Mouse (Mus musculus) MN1 (cell line): ENCODE measurements around the gene Arhgap22.

Experiments used
- DNase-seq: peaks from one replicate; pipeline ENCODE4 v3.0.0-alpha.2; 2016; ENCODE audit warnings: low spot score

Arhgap22 gene

DNA sequence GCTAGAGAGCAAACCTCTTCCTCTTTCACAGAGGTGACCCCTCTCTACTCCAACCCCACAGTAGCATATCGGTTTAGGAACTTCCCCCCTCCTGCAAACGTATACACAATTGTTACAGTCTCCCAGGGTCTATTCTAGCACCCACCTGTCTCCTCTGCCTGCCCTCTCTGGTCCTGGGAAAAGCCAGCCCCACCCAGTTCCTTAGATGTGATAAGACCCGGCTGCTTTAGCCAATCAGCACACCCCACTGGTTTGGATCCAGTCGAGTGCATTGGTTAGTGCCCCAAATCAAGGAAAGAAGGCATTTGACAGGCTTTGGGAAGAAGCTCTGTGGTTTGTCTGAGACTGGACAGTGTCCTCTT, 922 bp downstream of the Arhgap22 start:
- DNase-seq: no peak

DNA sequence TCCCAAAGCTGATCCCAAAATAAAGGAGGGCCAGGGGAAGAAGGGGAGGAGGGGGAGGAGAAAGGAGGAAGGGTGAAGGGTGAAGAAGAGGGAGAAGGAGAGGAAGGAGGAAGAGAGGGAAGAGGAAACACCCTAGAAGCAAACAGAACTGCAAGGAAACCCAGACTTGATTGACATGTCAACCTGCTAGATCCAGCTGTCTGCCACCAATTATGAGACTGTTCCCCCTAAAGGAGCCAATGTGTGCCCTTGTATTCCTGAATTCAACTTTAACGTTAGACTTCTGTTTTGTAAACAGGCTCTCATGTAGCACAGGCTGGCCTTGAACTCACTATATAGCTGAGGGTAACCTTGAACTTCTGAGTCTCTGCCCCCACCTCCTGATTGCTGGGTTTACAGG, 1.3 kb downstream of the Arhgap22 start:
- DNase-seq: no peak

DNA sequence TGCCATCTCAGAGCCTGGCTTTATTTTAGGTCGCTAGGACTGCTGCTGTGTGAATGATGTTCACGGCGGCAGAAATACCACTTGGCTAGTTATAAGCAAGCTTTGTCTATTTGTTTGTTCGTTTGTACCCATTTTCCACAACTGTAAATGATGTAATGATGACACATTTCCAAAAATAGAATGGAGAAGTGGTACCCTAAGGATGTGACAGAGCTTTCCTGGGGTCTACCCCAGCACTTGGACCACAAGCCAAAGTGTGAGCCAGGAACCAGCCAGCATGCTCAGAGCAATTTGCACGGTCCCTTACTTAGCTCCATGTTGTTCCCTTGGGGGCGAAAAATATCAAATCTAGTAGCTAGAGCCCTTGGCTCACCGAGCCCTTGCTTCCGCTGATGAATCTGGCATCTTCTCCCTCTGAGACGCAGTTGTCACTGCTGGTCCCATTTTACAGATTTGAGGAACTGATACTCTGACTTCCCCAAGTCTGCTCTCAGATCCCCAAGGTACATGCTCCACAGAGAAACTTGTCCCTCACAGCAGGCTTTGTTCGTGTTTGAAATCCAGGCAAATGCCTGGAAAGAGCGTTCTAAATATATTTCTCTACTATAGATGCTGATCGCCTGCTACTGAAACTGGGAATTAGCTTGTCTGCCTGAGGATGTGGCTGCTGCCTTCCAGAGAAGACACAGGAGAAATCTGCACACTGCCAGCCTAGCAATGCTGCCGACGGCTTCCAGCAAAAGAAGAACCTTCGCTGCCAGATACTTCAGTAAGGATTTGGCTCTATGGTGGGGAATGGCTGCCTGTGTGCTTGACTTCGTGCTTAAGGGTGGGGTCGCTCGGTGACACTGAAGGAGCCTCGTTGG, 2.8 kb downstream of the Arhgap22 start:
- DNase-seq: no peak

DNA sequence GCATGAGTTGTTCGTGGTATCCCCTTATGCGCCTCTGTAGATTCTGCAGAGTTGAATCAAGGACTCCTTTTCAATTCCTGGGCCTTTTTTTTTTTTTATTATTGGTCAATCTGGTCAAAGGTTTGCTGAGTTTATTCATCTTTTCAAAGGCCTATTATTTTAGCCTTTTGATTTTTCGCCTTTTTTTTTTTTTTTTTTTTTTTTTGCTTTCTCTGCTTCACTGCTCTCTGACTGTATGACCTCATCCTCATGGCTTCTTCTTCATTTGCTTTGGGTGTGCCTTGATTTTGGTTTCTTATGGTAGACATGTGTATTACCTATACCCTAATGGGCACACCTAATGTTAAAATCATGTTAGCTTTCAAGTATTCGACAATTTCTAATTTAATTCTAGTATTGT, 11.4 kb downstream of the Arhgap22 start:
- no peak for DNase-seq

DNA sequence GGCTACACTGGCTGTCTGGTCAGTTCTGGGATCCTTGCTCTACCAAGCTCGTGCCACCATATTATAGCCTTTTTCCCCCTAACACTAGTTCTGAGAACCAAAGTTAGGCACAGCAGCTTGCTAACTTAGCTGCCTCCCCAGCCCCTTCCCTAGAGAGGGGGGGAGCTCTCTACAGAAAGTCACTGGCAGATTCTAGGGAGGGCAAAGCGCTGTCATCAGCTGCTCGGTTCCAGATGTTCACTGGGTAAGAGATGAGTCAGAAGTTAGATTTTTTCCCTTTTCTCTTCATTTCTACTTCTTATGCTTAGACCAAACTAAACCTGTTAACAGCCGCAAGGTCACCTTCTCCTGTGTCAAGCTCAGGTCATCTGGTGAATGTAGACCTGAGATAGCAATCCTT, 16.8 kb downstream of the Arhgap22 start:
- DNase-seq: no peak

DNA sequence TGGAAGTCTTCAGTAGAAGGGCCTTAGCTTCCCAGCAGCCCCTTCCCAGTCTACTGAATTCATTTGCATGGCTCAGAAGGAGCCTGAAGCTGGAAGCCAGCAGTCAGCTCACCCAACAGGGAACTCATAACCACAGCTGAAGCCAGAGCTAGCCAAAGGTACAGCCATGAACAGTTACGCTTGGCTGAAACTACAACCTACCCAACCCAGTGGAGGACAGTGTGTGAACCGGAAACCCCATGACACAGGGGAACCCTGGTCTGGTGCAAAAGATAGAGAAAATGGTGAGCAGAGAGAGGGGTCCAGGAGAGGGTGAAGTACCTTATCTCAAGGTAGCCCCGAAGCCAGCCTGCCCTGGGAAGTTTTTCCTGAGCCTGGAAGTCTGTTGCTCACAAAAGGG, 17.5 kb downstream of the Arhgap22 start:
- no peak for DNase-seq

DNA sequence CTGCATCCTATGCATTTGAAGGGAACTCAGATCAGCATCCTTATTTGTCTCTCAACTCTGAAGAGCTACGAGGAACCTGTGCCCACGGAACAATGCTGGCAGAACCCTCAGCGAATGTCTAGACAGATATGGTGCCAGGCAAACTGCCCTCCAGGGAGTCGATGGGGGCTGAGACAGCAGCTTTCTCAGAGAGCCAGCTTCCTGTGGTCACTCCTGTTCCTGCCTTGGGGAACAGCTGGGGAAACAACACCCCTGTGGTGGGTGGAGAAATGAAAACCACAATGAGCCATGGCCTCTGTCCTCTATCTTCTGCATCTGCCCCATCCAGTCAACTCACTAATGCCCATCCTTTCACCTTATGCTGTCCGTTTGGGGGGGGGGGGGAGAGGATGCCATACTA, 18.2 kb downstream of the Arhgap22 start:
- no peak for DNase-seq

DNA sequence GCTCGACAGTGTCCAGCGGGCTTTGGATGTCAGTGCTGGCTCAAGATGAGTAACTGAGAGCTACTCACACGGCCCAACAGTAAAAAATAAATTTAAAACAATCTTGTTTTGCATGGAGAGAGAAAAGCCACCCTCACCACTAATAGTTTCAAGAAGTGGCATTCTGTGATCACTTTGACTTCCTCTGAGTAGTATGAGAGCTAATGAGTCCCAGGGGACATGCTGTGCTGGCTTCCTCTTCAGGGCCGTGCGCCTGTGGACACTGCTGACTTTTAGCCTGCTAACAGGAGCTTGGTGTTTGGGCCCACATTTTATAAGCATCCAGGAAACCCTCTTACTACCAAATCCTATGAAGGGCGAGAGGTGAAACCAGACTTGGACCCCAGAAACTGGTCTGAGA, 21.8 kb downstream of the Arhgap22 start:
- peak; percentile 15 for DNase-seq

DNA sequence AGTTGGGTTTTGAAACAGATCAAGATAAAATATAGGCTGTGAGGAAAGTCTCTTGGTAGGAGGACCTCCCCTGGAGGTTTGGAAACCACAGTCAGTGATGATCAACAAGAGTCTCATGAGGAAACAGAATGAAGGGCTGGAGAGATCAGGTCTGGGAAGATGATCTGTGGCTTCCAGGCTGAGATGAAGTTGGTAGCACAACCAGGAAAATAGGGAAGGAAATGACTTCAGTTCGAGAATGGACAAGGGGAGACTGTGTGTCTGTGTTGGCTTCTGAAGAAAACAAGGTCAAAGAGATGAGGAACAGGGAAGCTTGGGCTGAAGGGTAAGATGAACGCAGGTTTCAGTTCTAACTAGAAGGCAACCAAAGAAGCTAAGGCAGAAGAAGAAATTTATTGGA, 26.6 kb downstream of the Arhgap22 start:
- DNase-seq: no peak

DNA sequence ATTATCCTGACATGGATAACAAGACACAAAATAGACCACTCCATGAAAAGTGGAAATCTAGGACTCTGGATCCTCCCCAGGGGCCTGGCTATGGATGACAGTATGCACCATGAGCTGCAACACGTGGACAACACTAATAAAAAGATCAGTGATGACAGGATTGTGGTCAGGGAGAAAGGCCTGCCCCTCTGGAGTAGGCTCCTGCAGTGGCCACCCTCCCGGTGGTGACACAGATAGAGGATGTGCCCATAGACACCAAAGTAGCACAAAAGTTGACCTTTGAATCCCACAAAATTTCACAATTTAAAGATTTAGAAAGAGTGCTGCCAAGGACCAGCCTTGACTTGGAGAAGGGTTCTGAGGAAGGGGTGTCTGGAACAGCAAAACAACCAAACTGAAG, 29.4 kb downstream of the Arhgap22 start:
- no peak for DNase-seq

DNA sequence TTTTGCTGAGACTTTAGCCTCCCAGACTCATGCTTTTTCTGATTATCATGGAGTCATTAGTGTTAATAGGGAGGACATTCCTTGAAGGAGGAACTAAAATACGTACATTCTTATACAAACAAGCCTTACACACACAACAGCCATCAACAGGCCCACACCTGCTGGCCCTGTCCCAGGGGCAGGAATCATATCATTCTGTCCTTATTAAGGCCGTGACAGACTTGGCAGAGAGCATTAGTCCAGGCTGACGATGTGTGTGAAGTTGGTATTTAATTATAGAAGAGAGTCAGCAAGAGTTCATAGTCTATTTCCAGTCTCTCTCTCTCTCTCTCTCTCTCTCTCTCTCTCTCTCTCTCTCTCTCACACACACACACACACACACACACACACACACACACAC, 30.7 kb downstream of the Arhgap22 start:
- no peak for DNase-seq

DNA sequence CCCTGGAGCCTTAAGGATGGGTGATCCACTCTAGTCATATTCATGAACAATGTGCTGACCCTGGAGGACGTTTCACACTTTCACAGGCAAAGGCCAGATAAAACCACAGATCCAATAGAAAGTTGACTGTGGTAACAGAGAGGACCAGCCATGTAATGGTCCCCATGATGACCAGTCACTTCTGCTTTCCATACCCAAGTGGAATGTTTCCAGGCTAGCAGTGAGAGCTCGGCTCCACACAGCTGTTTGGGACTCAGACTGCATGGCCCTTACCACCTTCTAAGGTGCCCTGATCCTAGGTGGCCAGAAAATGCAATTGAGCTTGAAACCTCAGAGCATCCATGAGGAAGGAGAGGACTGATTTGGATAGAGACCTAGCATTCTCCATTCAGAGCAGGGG, 31.1 kb downstream of the Arhgap22 start:
- DNase-seq: no peak

DNA sequence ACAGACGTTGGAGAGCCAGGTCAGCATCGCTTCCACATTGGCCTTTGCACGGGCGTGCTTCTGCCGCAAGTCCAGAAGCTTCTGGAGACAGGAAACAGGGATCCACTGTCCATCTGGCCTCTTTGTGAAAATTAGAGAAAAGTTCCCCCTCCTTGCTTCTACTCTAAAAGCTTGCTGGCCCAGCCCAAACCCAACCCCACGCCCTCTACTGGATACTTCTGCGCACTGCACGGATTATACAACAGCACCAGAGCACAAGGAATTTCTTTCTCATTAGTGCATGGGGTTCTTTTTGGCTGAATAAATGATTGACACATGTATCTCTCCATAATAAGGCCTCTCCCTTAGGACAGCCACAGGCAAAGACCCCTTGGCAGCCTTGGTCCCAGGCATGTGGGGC, 32.6 kb downstream of the Arhgap22 start:
- DNase-seq: no peak

DNA sequence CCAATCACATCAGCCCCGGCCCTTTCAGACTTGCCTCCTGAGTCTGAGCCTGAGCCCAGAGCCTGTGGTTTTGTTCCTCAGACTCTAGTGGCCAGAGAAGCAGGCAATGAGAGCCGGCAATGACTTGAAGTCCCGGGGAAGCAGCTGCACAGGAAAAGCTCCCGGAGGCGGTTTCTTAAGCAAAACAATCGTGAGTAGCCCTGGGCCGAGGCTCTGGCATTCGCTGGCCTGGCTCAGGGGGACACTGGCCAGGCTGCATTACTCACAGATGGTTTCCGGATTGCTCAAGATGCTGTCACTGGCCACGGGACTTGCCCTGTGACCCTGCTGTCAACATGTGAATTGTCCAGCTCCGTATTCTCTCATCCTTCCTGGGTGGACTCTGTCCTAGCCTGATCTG, 33.8 kb downstream of the Arhgap22 start:
- peak; percentile 76 for DNase-seq

DNA sequence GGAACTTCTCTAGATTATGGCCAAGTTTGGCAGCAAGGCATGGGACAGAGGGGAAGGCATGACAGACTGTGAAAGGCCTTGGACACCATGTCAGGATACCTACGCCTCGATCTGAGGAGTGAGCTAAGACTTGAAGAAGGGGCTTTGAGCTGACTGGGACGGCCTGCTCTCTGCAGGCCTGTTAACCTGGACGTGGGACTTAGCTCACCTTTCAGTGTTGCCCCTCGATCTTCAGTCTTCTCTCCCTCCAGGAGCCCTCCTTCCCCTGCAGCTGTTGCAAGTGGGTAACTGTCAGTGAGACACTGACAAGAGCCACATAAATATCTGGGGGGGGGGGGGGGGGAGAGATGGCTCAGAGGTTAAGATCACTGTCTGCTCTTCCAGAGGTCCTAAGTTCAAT, 34.9 kb downstream of the Arhgap22 start:
- DNase-seq: no peak

DNA sequence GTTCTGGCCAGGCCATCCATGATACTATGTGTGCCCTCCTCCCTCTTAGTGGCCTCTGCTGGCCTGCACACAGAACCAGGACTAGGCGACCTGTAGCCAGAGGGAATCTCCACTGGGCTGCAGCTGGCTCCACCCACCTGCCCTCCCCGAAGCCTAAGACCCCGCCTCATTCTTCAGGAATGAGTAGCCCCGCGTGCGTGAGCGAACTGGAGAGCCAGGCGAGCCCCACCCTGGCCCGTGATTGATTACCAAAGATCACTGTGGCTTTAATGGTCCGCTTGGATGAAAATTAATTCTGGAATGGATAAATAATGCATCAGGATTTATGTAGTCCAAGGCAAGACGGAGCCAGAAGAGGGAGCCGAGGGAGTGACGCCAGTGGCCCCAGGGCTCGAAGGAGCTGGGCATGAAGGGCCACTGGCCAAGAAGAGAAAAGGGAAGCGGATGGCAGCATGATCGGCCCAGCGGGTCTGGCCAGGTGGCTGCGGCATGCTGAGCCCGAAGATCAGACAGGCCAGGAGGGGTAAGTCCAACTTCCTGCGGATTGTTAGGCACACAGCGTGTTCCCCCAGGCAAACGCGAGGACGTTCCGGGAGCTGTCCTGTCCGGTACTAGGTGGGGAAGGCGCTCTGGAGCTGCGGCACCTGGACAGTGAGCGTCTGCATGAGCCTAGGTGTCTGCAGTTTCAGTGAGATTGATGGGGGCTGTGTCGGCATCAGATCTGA, 36.6 kb downstream of the Arhgap22 start:
- peak; percentile 68 for DNase-seq

DNA sequence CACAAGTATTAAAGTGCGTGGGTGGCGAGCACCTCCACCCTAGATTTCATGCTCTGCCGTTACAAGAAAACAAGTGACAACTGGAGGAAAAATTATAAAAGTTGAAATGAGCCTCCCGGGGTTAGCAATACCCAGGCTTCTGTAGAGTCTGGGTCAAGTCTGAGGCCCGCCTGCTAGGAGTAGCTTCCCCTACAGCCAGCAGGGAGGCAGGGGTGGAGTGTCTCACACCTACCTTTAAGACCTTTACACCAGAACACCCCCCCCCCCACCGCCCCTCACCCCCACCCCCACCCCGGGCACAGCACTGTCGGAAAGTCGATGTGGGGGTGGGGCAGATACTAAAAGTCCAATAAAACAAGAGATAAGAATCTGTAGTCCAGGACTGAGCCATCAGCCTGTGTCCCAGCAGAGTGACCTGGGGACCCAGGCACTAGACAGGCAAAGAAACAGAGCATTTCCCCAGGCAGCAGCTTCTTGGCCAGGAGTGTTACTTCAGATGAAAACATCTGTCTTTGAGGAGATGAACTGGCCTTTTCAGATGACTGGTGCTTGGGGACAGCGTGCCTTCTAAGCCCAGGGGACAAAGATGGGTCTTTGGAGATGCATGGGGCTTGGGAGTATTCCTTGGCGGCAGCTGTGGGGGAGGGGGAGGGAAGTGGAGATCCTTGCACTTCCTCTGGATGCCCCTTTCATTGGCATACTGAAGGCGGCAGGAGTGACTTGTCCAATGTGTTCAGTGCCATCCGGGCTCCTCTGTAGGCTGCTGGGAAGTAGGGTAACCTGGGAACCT, 37.3 kb downstream of the Arhgap22 start:
- peak; percentile 30 for DNase-seq

DNA sequence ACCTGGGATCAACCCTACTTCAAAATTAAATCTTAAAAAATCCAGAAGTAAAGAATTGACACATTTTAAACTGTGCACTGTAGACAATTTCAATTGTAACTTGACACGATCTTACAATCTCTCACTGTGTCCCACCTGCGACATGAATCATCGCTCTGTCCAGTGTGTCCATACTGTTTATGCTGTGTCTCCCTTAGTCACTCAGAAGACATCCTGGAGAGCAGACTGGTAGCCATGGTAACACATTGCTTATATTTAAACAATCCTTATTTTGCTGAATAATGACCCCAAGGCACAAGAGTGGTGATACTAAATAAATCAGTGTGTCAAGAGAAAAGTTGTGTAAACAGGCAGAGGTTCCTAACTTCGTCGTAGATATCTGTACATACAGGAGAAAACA, 44.4 kb downstream of the Arhgap22 start:
- no peak for DNase-seq

DNA sequence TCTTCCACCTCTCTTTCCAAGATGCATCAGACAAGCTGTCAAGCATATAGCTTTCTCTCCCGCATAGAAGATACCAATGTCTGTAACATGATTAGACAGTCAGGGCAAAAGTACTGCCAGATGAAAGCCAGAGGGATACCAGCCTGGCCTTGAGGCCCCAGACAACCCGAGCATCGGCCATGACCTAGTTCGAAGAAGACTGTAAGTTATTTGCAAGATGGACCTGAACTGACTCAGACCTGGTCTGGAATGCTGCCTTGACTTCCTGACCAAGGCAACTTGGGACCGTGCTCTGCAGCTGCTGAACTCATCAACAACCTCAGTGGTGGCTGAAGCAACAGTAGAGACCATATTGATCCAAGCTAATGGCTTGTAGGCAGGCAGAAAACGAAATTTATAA, 46.3 kb downstream of the Arhgap22 start:
- DNase-seq: no peak

DNA sequence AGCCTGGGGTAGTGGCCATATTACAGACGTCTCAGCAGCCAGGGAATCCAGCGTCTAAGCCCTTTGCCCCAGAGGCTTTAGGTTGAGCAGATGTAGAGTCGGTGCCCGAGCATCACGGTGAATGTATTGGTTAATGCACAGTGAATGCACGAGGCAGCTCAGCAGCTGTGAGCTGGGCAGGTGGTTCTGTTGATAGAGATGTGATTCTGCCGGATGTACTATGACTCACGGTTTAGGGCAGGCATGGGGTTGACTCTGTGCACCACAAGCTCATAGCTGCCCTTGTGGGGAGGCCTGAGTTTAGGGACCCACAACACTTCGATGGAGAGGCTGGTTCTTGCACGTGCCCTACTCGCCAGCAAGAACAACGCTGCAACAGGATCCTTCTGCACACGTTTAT, 51.0 kb downstream of the Arhgap22 start:
- DNase-seq: no peak

DNA sequence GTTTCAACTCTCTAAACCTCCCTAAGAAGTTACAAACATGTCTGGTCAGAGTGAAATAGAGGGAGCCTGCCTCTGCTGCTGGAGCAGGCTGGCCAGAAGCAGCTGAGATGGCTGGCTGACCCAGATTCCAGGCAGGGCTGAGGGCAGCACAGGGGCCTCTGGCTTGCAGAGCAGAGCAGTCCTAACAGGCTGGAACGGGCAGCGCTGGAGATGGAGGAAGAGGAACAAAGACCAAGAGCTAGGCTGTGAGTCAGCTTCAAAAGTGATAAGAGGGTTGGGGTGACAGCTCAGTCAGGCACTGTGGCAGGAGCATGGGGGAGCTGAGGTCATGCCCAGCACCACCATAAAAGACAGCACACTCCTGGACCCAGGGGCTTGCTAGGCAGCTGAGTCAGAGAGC, 62.4 kb downstream of the Arhgap22 start:
- DNase-seq: peak; percentile 29

DNA sequence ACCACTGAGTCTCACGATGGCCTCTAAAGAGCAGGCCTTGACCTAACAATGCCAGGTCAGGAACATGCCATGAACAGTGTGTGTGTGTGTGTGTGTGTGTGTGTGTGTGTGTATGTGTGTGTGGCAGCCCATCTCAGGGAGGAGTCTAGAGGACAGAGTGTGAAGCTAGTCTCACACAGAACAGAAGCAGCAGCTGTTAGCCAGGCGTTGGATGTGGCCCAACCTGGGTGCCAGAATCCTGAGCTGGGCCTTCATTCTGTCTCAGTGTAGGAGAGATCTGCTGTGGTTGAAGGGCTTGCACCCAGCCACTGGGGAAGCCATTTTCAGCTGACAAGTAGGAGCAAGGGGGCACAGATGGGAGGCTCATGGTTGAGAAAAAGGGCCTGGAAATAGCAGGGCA, 64.5 kb downstream of the Arhgap22 start:
- DNase-seq: no peak

DNA sequence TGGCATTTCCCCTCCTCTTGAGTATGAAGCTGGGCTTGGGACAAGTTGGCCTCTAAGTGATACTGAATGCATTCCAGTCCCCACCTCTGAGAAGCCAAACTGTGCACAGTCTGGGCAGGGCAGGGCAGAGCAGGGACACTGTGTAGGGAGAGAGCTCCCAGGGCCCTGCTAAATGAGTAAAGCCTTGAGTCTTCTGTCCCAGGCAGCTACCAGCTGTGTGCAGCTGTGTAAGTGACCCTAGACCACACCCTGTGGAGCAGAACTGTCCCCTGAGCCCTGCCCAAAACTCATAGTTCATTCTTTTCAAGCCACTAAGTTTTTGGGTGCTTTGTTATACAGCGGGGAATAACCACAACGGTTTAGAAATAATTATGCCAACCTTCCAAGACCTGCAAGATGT, 67.1 kb downstream of the Arhgap22 start:
- DNase-seq: no peak
